In the genomic region with DNA sequence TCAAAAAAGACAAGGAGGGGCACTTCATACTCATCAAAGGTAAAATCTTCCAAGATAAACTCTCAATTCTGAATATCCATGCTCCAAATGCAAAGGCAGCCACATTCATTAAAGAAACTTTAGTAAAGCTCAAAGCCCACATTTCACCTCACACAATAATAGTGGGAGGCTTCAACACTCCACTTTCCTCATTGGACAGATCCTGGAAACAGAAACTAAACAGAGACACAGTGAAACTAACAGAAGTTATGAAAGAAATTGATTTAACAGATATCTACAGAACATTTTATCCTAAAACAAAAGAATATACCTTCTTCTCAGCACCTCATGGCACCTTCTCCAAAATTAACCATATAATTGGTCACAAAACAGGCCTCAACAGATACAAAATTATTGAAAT, we compare ENCODE assay signal across 6 mouse cellular contexts. TPM values are rescaled to one million over a fixed set of nuclear protein-coding genes. Genes with fewer than 3 reads are reported as not detected.
DNase-seq lines count a peak whose midpoint lies in the region; TF ChIP-seq lines count a peak whose summit lies in the region.
"Not testable (repeated sequence)": the region's sequence is repeated elsewhere in the genome, so short reads cannot be mapped to it uniquely, and the experiment has no call there.

A gene (minus strand): TSS at position 101 of the 400 bp plus-strand sequence.

- peak; percentile 48 for DNase-seq in liver, adult 2 months (ENCODE audit: extremely low read depth, low read depth, low spot score)

- TF ChIP-seq POLR2A in ES-Bruce4 (IDR thresholded peaks at IDR 0.05; ENCODE audit: insufficient read depth, low read length); bone marrow, adult 2 months (IDR thresholded peaks at IDR 0.05; ENCODE audit: borderline replicate concordance, control insufficient read depth, low read depth, low read length); bone marrow macrophage, adult 2 months (IDR thresholded peaks at IDR 0.05; ENCODE audit: borderline replicate concordance, low read depth, low read length); embryonic fibroblast, embryonic 13.5 days (IDR thresholded peaks at IDR 0.05; ENCODE audit: low read depth, low read length); liver, adult 2 months (IDR thresholded peaks at IDR 0.05; ENCODE audit: extremely low read depth, insufficient read depth, low read length): not testable (repeated sequence)

- H3K27ac ChIP-seq in ES-Bruce4 (ENCODE audit: insufficient read depth, low read length); bone marrow, adult 2 months (ENCODE audit: control insufficient read depth, insufficient read depth, low read depth, low read length, poor library complexity); bone marrow macrophage, adult 2 months (ENCODE audit: insufficient read depth, low read depth, low read length); brown adipose tissue, adult 24 weeks (replicated peaks; ENCODE audit: low read depth, low read length); embryonic fibroblast, embryonic 13.5 days (ENCODE audit: insufficient read depth, low read length): not testable (repeated sequence)
- 0 out of 2 replicates have a peak within 1 kb of the TSS, but pooled peaks have one; percentile 32 for H3K27ac ChIP-seq in liver, adult 2 months (replicated peaks; ENCODE audit: insufficient read depth, low read depth, low read length)

- not testable (repeated sequence) for H3K9ac ChIP-seq in ES-Bruce4 (ENCODE audit: low read depth, poor library complexity, severe bottlenecking); liver, adult 2 months (ENCODE audit: low read depth, low read length)

- H3K4me3 ChIP-seq in ES-Bruce4 (ENCODE audit: low read depth, low read length); bone marrow, adult 2 months (replicated peaks; ENCODE audit: control insufficient read depth, low read depth, low read length); bone marrow macrophage, adult 2 months (ENCODE audit: insufficient read depth, low read length); brown adipose tissue, adult 24 weeks (ENCODE audit: insufficient read depth, low read depth, low read length); embryonic fibroblast, embryonic 13.5 days (ENCODE audit: insufficient read depth, low read length); liver, adult 2 months (ENCODE audit: insufficient read depth, low read depth, low read length): not testable (repeated sequence)

- not testable (repeated sequence) for H3K27me3 ChIP-seq in ES-Bruce4 (ENCODE audit: control insufficient read depth, insufficient read depth, low read length, poor library complexity, severe bottlenecking); liver, adult 2 months (ENCODE audit: control insufficient read depth, insufficient read depth, low read length)

- H3K9me3 ChIP-seq in ES-Bruce4 (replicated peaks; ENCODE audit: control insufficient read depth, insufficient read depth, low read length, poor library complexity, severe bottlenecking): not testable (repeated sequence)

- TF ChIP-seq CTCF in ES-Bruce4 (IDR thresholded peaks at IDR 0.05; ENCODE audit: low read depth, low read length); bone marrow, adult 2 months (IDR thresholded peaks at IDR 0.05; ENCODE audit: control insufficient read depth, insufficient read depth, low read length); bone marrow macrophage, adult 2 months (IDR thresholded peaks at IDR 0.05; ENCODE audit: low read depth, low read length); embryonic fibroblast, embryonic 13.5 days (IDR thresholded peaks at IDR 0.05; ENCODE audit: borderline replicate concordance, insufficient read depth, low read length); liver, adult 2 months (IDR thresholded peaks at IDR 0.05; ENCODE audit: low read depth, low read length): not testable (repeated sequence)

- H3K4me1 ChIP-seq in ES-Bruce4 (ENCODE audit: control insufficient read depth, insufficient read depth, low read length); bone marrow, adult 2 months (ENCODE audit: control insufficient read depth, insufficient read depth, low read length); bone marrow macrophage, adult 2 months (ENCODE audit: control insufficient read depth, insufficient read depth, low read length); brown adipose tissue, adult 24 weeks (ENCODE audit: control insufficient read depth, insufficient read depth, insufficient read length, low read length); embryonic fibroblast, embryonic 13.5 days (ENCODE audit: control insufficient read depth, insufficient read depth, low read length); liver, adult 2 months (ENCODE audit: control insufficient read depth, insufficient read depth, low read length): not testable (repeated sequence)

- not testable (repeated sequence) for TF ChIP-seq EP300 in ES-Bruce4 (IDR thresholded peaks at IDR 0.05; ENCODE audit: insufficient read depth, low read depth, low read length)

- not testable (repeated sequence) for H3K79me2 ChIP-seq in liver, adult 2 months (ENCODE audit: control insufficient read depth, insufficient read depth, low read length)

- H3K36me3 ChIP-seq in ES-Bruce4 (ENCODE audit: control insufficient read depth, insufficient read depth, low read length, poor library complexity, severe bottlenecking); liver, adult 2 months (ENCODE audit: control insufficient read depth, insufficient read depth, low read length): not testable (repeated sequence)

RNA-seq across cellular contexts. Expression of the gene that starts here (rescaled TPM):
- 53.8 and 60.5 TPM in 2 replicates for polyA plus RNA-seq in ES-Bruce4 (2011; ENCODE audit: insufficient read depth, insufficient read length, low read depth, missing spikeins)
- polyA plus RNA-seq in bone marrow, adult 2 months (2011; ENCODE audit: insufficient read depth, insufficient read length, low replicate concordance, missing spikeins): 24.4 and 69.6 TPM in 2 replicates
- 8.8 and 10.5 TPM in 2 replicates for polyA plus RNA-seq in bone marrow macrophage, adult 2 months (2012; ENCODE audit: insufficient read depth, insufficient read length, missing spikeins)
- 53.6 and 65.5 TPM in 2 replicates for polyA plus RNA-seq in brown adipose tissue, adult 24 weeks (2012; ENCODE audit: insufficient read depth, insufficient read length, missing spikeins)
- 22.5 and 23.1 TPM in 2 replicates for polyA plus RNA-seq in embryonic fibroblast, embryonic 13.5 days (2011; ENCODE audit: insufficient read length, low read depth, missing spikeins)
- 4.4 and 11.0 TPM in 2 replicates for total RNA-seq in liver, adult 2 months (2014; rRNA removed)
- polyA plus RNA-seq in liver, adult 2 months (2012; rRNA removed): 6.2 and 7.5 TPM in 2 replicates
